Mouse (Mus musculus): ENCODE data around the gene Adamts14.

Gene Adamts14

GRCm38 (mm10) chr10:61273081-61273843 lies at the start of gene Adamts14:
Gene Adamts14, minus strand, starts transcription at chr10:61273438.
- DNase-seq (ENCODE audit: low read depth): no peak

- no peak for DNase-seq (ENCODE audit: low read depth)
Measured at GRCm38 (mm10) chr10:61318527-61318926, 45.3 kb upstream of the Adamts14 start.

GRCm38 (mm10) chr10:61315324-61315880 lies 42.2 kb upstream of the Adamts14 start:
- DNase-seq (ENCODE audit: low read depth): no peak

GRCm38 (mm10) chr10:61313750-61314149 lies 40.5 kb upstream of the Adamts14 start:
- no peak for DNase-seq (ENCODE audit: low read depth)

- DNase-seq (ENCODE audit: low read depth): no peak
Measured at GRCm38 (mm10) chr10:61312754-61313153, 39.5 kb upstream of the Adamts14 start.

GRCm38 (mm10) chr10:61312159-61312558 lies 38.9 kb upstream of the Adamts14 start:
- no peak for DNase-seq (ENCODE audit: low read depth)

- no peak for DNase-seq (ENCODE audit: low read depth)
Measured at GRCm38 (mm10) chr10:61308706-61309320, 35.6 kb upstream of the Adamts14 start.

GRCm38 (mm10) chr10:61305928-61306590 lies 32.8 kb upstream of the Adamts14 start:
- no peak for DNase-seq (ENCODE audit: low read depth)

GRCm38 (mm10) chr10:61304046-61304445 lies 30.8 kb upstream of the Adamts14 start:
- no peak for DNase-seq (ENCODE audit: low read depth)

GRCm38 (mm10) chr10:61300996-61301395 lies 27.8 kb upstream of the Adamts14 start:
- DNase-seq (ENCODE audit: low read depth): no peak

GRCm38 (mm10) chr10:61297477-61297876 lies 24.2 kb upstream of the Adamts14 start, which contains the start of gene Prf1:
Gene Prf1, plus strand, starts transcription at chr10:61297833.
- DNase-seq (ENCODE audit: low read depth): no peak

- DNase-seq (ENCODE audit: low read depth): no peak
Measured at GRCm38 (mm10) chr10:61296713-61297445, 23.6 kb upstream of the Adamts14 start.

GRCm38 (mm10) chr10:61294242-61294641 lies 21.0 kb upstream of the Adamts14 start:
- DNase-seq (ENCODE audit: low read depth): no peak

- DNase-seq (ENCODE audit: low read depth): no peak
Measured at GRCm38 (mm10) chr10:61290479-61290878, 17.2 kb upstream of the Adamts14 start.

GRCm38 (mm10) chr10:61290016-61290415 lies 16.8 kb upstream of the Adamts14 start:
- DNase-seq (ENCODE audit: low read depth): no peak

GRCm38 (mm10) chr10:61286246-61286645 lies 13.0 kb upstream of the Adamts14 start:
- DNase-seq (ENCODE audit: low read depth): no peak

GRCm38 (mm10) chr10:61285271-61285670 lies 12.0 kb upstream of the Adamts14 start:
- DNase-seq (ENCODE audit: low read depth): no peak

GRCm38 (mm10) chr10:61284309-61284708 lies 11.1 kb upstream of the Adamts14 start:
- DNase-seq (ENCODE audit: low read depth): no peak

- no peak for DNase-seq (ENCODE audit: low read depth)
Measured at GRCm38 (mm10) chr10:61281115-61281514, 7.9 kb upstream of the Adamts14 start.

- no peak for DNase-seq (ENCODE audit: low read depth)
Measured at GRCm38 (mm10) chr10:61277918-61278674, 4.9 kb upstream of the Adamts14 start.

- DNase-seq (ENCODE audit: low read depth): no peak
Measured at GRCm38 (mm10) chr10:61277051-61277450, 3.8 kb upstream of the Adamts14 start.
